Mouse (Mus musculus) kidney, adult 2 months (tissue): ENCODE data around the gene Olfr1378. TPM values are rescaled to one million over a fixed set of nuclear protein-coding genes. Genes with fewer than 3 reads are reported as not detected.

Experiments
- DNase-seq: peaks from one replicate; pipeline ENCODE4 v3.0.0; 2021
- H3K27ac ChIP-seq: fragments of 200-500 bp; 2 replicates; pipeline ENCODE4 v1.5.1; 2012; ENCODE audit warnings: low read depth, low read length, control low read depth, inconsistent platforms; ENCODE audit not compliant: insufficient read depth
- H3K27me3 ChIP-seq: fragments of 200-500 bp; replicated peaks from 2 replicates; pipeline ENCODE4 v1.6.1; 2012; ENCODE audit warnings: mild to moderate bottlenecking, moderate library complexity, low read length, inconsistent platforms; ENCODE audit not compliant: control insufficient read depth, insufficient read depth
- H3K36me3 ChIP-seq: fragments of 200-500 bp; 2 replicates; pipeline ENCODE4 v1.6.1; 2012; ENCODE audit warnings: mild to moderate bottlenecking, moderate library complexity, low read length, inconsistent platforms; ENCODE audit not compliant: control insufficient read depth, insufficient read depth
- H3K4me1 ChIP-seq: fragments of 200-500 bp; 2 replicates; pipeline ENCODE4 v1.6.1; 2011; ENCODE audit warnings: low read length; ENCODE audit not compliant: control insufficient read depth, insufficient read depth
- H3K4me3 ChIP-seq: fragments of 200-500 bp; 2 replicates; pipeline ENCODE4 v1.5.1; 2011; ENCODE audit warnings: mild to moderate bottlenecking, low read depth, low read length, control low read depth; ENCODE audit not compliant: insufficient read depth
- CTCF ChIP-seq: fragments of 200-500 bp; conservative IDR thresholded peaks from 2 replicates; pipeline ENCODE4 v1.5.1; 2011; ENCODE audit warnings: low read depth, mild to moderate bottlenecking, control low read depth, low read length, moderate library complexity, mixed read lengths; ENCODE audit not compliant: insufficient read depth, insufficient read length
- POLR2A ChIP-seq: fragments of 200-500 bp; IDR thresholded peaks from one replicate; pipeline ENCODE4 v1.6.1; 2011; ENCODE audit warnings: low read depth, low read length, control low read depth
- WGBS: fragments of 180-500 bp; shearing (Covaris S2); methylation state at CpG from one replicate; pipeline ENCODE4 v1.1.7; 2018; 5-methylcytosine and 5-hydroxymethylcytosine counted together
- polyA plus RNA-seq: library from polyadenylated mRNA; depleted of rRNA; stranded (reverse); fragments of >200 nt; gene quantifications from 2 replicates; pipeline ENCODE4 v1.2.3, GENCODE M21; 2012; rRNA removed

Olfr1378 gene
- polyA plus RNA-seq, 1 experiment, result not detected

- no peak within 1 kb of the TSS for H3K4me3 ChIP-seq
- no peaks in the 10 kb centered on the region for H3K27me3 ChIP-seq
- H3K36me3 ChIP-seq, result no peaks in the 10 kb centered on the region
- DNase-seq, result no peak
- TF ChIP-seq POLR2A (no peak), CTCF (no peak)
- WGBS, result 76% methylated on average over 5 of the region's 5 CpGs
- no peak within 1 kb of the TSS for H3K27ac ChIP-seq
- no peaks in the 10 kb centered on the region for H3K4me1 ChIP-seq
These were observed 37.0 kb downstream of the Olfr1378 start, which contains the start of gene Olfr51 for GRCm38 (mm10) chr11:51003296-51003695. Gene Olfr51, plus strand, starts transcription at chr11:51003596.

GRCm38 (mm10) chr11:51011821-51012220, 45.5 kb downstream of the Olfr1378 start:
- H3K36me3 ChIP-seq, result no peaks in the 10 kb centered on the region
- DNase-seq, result peak; percentile 63
- 32% methylated on average over 5 of the region's 5 CpGs for WGBS
- H3K27me3 ChIP-seq, result no peaks in the 10 kb centered on the region
- no peak for TF ChIP-seq CTCF
- TF ChIP-seq POLR2A, result no peak
- no peak overlapping the region for H3K27ac ChIP-seq
- no peak overlapping the region for H3K4me3 ChIP-seq
- H3K4me1 ChIP-seq, result no peaks in the 10 kb centered on the region

- no peak for DNase-seq
- no peaks in the 10 kb centered on the region for H3K4me1 ChIP-seq
- whole genome bisulfite sequencing, result 41% methylated on average over 1 of the region's 1 CpGs
- H3K27me3 ChIP-seq, result no peaks in the 10 kb centered on the region
- no peak within 1 kb of the TSS for H3K27ac ChIP-seq
- no peak within 1 kb of the TSS for H3K4me3 ChIP-seq
- TF ChIP-seq POLR2A (no peak), CTCF (no peak)
- H3K36me3 ChIP-seq, result no peaks in the 10 kb centered on the region
These were observed 47.6 kb downstream of the Olfr1378 start, which contains the start of gene Olfr54 for GRCm38 (mm10) chr11:51013936-51014335. Gene Olfr54, plus strand, starts transcription at chr11:51014236.

- Histone ChIP-seq H3K4me3 (no peak overlapping the region), H3K27ac (no peak overlapping the region), H3K27me3 (no peaks in the 10 kb centered on the region), H3K36me3 (no peaks in the 10 kb centered on the region), H3K4me1 (no peaks in the 10 kb centered on the region)
- TF ChIP-seq POLR2A (no peak), CTCF (no peak)
- 47% methylated on average over 2 of the region's 2 CpGs for WGBS
- no peak for DNase-seq
These were observed 50.0 kb downstream of the Olfr1378 start for GRCm38 (mm10) chr11:51016341-51016740.

Other genes with a start within 250 kb of the Olfr1378 start
- 1.2 and 1.4 TPM in 2 replicates for gene Zfp354c, start 138.8 kb upstream of the Olfr1378 start, polyA plus RNA-seq
- 0.58 and 0.64 TPM in 2 replicates for gene Zfp879, start 125.0 kb upstream of the Olfr1378 start, polyA plus RNA-seq
- gene Grm6, start 115.8 kb upstream of the Olfr1378 start, polyA plus RNA-seq, result 0.03 TPM in 1 of 2 replicates, not detected in the other
- 0.92 and 0.99 TPM in 2 replicates for gene Zfp454, start 78.9 kb upstream of the Olfr1378 start, polyA plus RNA-seq
- gene Zfp2, start 50.4 kb upstream of the Olfr1378 start, polyA plus RNA-seq, result 2.6 and 2.7 TPM in 2 replicates
- 0.49 and 0.75 TPM in 2 replicates for gene Zfp354b, start 34.9 kb upstream of the Olfr1378 start, polyA plus RNA-seq
- not detected in 2 replicates for gene 4933414I15Rik, start 22.8 kb upstream of the Olfr1378 start, polyA plus RNA-seq
- gene Prop1, start 12.8 kb upstream of the Olfr1378 start, polyA plus RNA-seq, result not detected in 2 replicates
- not detected in 2 replicates for gene Olfr1377, start 15.4 kb downstream of the Olfr1378 start, polyA plus RNA-seq
- not detected in 2 replicates for gene Olfr51, start 37.1 kb downstream of the Olfr1378 start, polyA plus RNA-seq
- gene Olfr54, start 47.7 kb downstream of the Olfr1378 start, polyA plus RNA-seq, result not detected in 2 replicates
- not detected in 2 replicates for gene Olfr1375, start 81.6 kb downstream of the Olfr1378 start, polyA plus RNA-seq
- 2.2 and 5.2 TPM in 2 replicates for gene Zfp354a, start 92.7 kb downstream of the Olfr1378 start, polyA plus RNA-seq